Mouse (Mus musculus): ENCODE data around the gene Vmn1r194. TPM values are rescaled to one million over a fixed set of nuclear protein-coding genes. Genes with fewer than 3 reads are reported as not detected.

Gene Vmn1r194
- polyA plus RNA-seq (2014; fragmentation: Illumina TruSeq; extraction: RNeasy Lipid Tissue Mini Kit (QIAGEN cat#74804)), result not detected

DNA sequence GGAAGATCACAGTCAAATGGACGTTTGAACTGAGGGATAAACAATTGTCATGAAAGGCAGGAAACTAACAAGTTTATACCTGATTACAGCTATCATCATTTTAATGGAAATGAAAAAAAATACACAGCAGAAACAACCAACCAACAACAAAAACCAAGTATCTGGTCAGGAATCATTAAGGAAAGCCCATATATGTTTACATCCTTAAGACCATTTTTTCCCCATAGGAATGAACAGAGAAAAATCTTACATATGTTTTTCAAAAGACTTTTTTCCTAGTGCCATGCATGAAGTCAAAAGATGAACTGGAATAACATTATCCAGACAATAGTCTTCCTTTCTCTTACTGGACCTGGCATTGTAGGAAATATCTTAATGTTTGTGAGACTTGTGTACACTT is at the start of gene Vmn1r194:
Vmn1r194 (plus strand) TSS at position 301 of the 400 bp plus-strand sequence.

DNA sequence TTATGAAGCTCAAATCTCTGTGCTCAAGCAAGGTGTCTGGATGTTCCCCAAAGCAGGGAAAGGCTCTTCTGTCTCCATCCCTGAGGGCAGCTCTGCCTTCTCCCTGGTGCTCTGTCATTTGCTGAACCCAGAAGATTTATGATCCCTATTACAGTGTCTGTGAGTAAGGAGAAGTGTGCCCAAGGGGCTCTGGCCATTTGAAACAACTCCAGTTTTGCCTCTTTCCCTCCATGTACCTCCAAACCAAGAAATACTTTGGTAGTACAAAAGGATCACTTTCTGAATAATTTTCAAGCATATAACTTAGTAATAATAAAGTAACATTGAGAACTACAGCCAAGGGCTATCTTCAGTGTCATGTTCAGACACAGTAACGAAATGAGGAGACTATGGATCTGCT is 21.0 kb upstream of the Vmn1r194 start, which contains the start of gene Vmn1r193:
Vmn1r193 (minus strand) TSS at position 101 of the 400 bp plus-strand sequence.

GRCm38 (mm10) chr13:22270222-22270621 is 26.2 kb downstream of the Vmn1r194 start, which contains the start of gene Vmn1r195:
Vmn1r195 (plus strand) TSS chr13:22270522.

GRCm38 (mm10) chr13:22289620-22290019 is 45.6 kb downstream of the Vmn1r194 start, which contains the start of gene Vmn1r196:
Vmn1r196 (plus strand) TSS chr13:22289920.

Other genes with a start within 250 kb of the Vmn1r194 start
- not detected for gene Prss16, start 234.5 kb upstream of the Vmn1r194 start, polyA plus RNA-seq (2014; fragmentation: Illumina TruSeq; extraction: RNeasy Lipid Tissue Mini Kit (QIAGEN cat#74804))
- not detected for gene Hist1h2ah, start 208.6 kb upstream of the Vmn1r194 start, polyA plus RNA-seq (2014; fragmentation: Illumina TruSeq; extraction: RNeasy Lipid Tissue Mini Kit (QIAGEN cat#74804))
- gene Hist1h2bk, start 208.3 kb upstream of the Vmn1r194 start, polyA plus RNA-seq (2014; fragmentation: Illumina TruSeq; extraction: RNeasy Lipid Tissue Mini Kit (QIAGEN cat#74804)), result not detected
- 1.00 TPM for gene Hist1h4i, start 202.9 kb upstream of the Vmn1r194 start, polyA plus RNA-seq (2014; fragmentation: Illumina TruSeq; extraction: RNeasy Lipid Tissue Mini Kit (QIAGEN cat#74804))
- not detected for gene Hist1h2ag, start 201.3 kb upstream of the Vmn1r194 start, polyA plus RNA-seq (2014; fragmentation: Illumina TruSeq; extraction: RNeasy Lipid Tissue Mini Kit (QIAGEN cat#74804))
- not detected for gene Hist1h2bj, start 201.0 kb upstream of the Vmn1r194 start, polyA plus RNA-seq (2014; fragmentation: Illumina TruSeq; extraction: RNeasy Lipid Tissue Mini Kit (QIAGEN cat#74804))
- not detected for gene Vmn1r188, start 159.8 kb upstream of the Vmn1r194 start, polyA plus RNA-seq (2014; fragmentation: Illumina TruSeq; extraction: RNeasy Lipid Tissue Mini Kit (QIAGEN cat#74804))
- gene Vmn1r189, start 138.4 kb upstream of the Vmn1r194 start, polyA plus RNA-seq (2014; fragmentation: Illumina TruSeq; extraction: RNeasy Lipid Tissue Mini Kit (QIAGEN cat#74804)), result not detected
- not detected for gene Vmn1r191, start 60.2 kb upstream of the Vmn1r194 start, polyA plus RNA-seq (2014; fragmentation: Illumina TruSeq; extraction: RNeasy Lipid Tissue Mini Kit (QIAGEN cat#74804))
- not detected for gene Vmn1r192, start 53.1 kb upstream of the Vmn1r194 start, polyA plus RNA-seq (2014; fragmentation: Illumina TruSeq; extraction: RNeasy Lipid Tissue Mini Kit (QIAGEN cat#74804))
- gene Vmn1r193, start 21.1 kb upstream of the Vmn1r194 start, polyA plus RNA-seq (2014; fragmentation: Illumina TruSeq; extraction: RNeasy Lipid Tissue Mini Kit (QIAGEN cat#74804)), result not detected
- gene Vmn1r195, start 26.3 kb downstream of the Vmn1r194 start, polyA plus RNA-seq (2014; fragmentation: Illumina TruSeq; extraction: RNeasy Lipid Tissue Mini Kit (QIAGEN cat#74804)), result not detected
- not detected for gene Vmn1r196, start 45.7 kb downstream of the Vmn1r194 start, polyA plus RNA-seq (2014; fragmentation: Illumina TruSeq; extraction: RNeasy Lipid Tissue Mini Kit (QIAGEN cat#74804))
- not detected for gene Vmn1r197, start 80.4 kb downstream of the Vmn1r194 start, polyA plus RNA-seq (2014; fragmentation: Illumina TruSeq; extraction: RNeasy Lipid Tissue Mini Kit (QIAGEN cat#74804))
- gene Vmn1r198, start 106.1 kb downstream of the Vmn1r194 start, polyA plus RNA-seq (2014; fragmentation: Illumina TruSeq; extraction: RNeasy Lipid Tissue Mini Kit (QIAGEN cat#74804)), result not detected
- not detected for gene Vmn1r199, start 135.6 kb downstream of the Vmn1r194 start, polyA plus RNA-seq (2014; fragmentation: Illumina TruSeq; extraction: RNeasy Lipid Tissue Mini Kit (QIAGEN cat#74804))
- gene Vmn1r200, start 146.2 kb downstream of the Vmn1r194 start, polyA plus RNA-seq (2014; fragmentation: Illumina TruSeq; extraction: RNeasy Lipid Tissue Mini Kit (QIAGEN cat#74804)), result not detected
- not detected for gene Vmn1r201, start 227.7 kb downstream of the Vmn1r194 start, polyA plus RNA-seq (2014; fragmentation: Illumina TruSeq; extraction: RNeasy Lipid Tissue Mini Kit (QIAGEN cat#74804))

All from ovary, adult 10 weeks (tissue).